Mouse (Mus musculus) ES-E14 (cell line): ENCODE measurements around the gene Phyhipl.

Experiments used
- CHD2 ChIP-seq: IDR thresholded peaks from 2 replicates; pipeline ENCODE4 v1.6.1; 2014; ENCODE audit warnings: mild to moderate bottlenecking, low read depth, low read length, inconsistent platforms
- ZNF384 ChIP-seq: IDR thresholded peaks from 2 replicates; pipeline ENCODE4 v1.6.1; 2012; ENCODE audit warnings: low read depth, low read length, inconsistent platforms

DNA sequence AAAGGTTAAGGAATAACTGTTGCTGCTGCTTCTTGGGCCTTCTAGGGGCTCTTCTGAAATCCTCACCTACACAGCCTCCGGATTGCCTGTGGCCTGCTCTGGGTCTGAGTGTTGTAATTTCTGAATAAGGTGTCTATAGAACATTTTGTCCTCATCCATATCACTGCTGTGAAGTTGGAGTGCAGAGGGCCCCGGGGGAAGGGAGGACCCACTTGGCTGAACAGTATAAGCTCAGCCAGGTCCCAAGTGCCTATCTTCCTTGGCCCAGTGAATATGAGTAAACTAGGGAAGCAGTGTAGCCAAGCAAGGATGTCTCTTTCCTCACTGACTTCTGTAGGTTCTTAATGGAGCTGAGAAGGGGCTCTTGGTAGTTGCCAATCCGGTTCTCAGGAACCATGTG lies 103.2 kb downstream of the Phyhipl start:
- TF ChIP-seq CHD2 (no peak), ZNF384 (no peak)
